Mouse (Mus musculus) brown adipose tissue, adult 24 weeks (tissue): ENCODE data around the gene Ctdnep1. TPM values are rescaled to one million over a fixed set of nuclear protein-coding genes. Genes with fewer than 3 reads are reported as not detected.
A peak's percentile ranks its signal among the peaks of the same experiment; 100 is the strongest.

ENCODE experiments used
- H3K27ac ChIP-seq: fragments of 200-500 bp; replicated peaks from 2 replicates; pipeline ENCODE4 v1.5.1; 2012; ENCODE audit warnings: low read depth, mild to moderate bottlenecking, low read length
- H3K4me1 ChIP-seq: fragments of 200-500 bp; 2 replicates; pipeline ENCODE4 v1.6.1; 2012; ENCODE audit warnings: low read length, mixed read lengths; ENCODE audit not compliant: control insufficient read depth, insufficient read depth, insufficient read length
- H3K4me3 ChIP-seq: fragments of 200-500 bp; 2 replicates; pipeline ENCODE4 v1.5.1; 2012; ENCODE audit warnings: low read depth, mild to moderate bottlenecking, low read length, moderate library complexity; ENCODE audit not compliant: insufficient read depth
- polyA plus RNA-seq: library from polyadenylated mRNA; stranded (reverse); fragments of >200 nt; gene quantifications from 2 replicates; pipeline ENCODE4 v1.2.4, GENCODE M21; 2012; ENCODE audit not compliant: missing spikeins, insufficient read depth, insufficient read length

The Ctdnep1 gene
- polyA plus RNA-seq: 82.4 and 122 TPM in 2 replicates

DNA sequence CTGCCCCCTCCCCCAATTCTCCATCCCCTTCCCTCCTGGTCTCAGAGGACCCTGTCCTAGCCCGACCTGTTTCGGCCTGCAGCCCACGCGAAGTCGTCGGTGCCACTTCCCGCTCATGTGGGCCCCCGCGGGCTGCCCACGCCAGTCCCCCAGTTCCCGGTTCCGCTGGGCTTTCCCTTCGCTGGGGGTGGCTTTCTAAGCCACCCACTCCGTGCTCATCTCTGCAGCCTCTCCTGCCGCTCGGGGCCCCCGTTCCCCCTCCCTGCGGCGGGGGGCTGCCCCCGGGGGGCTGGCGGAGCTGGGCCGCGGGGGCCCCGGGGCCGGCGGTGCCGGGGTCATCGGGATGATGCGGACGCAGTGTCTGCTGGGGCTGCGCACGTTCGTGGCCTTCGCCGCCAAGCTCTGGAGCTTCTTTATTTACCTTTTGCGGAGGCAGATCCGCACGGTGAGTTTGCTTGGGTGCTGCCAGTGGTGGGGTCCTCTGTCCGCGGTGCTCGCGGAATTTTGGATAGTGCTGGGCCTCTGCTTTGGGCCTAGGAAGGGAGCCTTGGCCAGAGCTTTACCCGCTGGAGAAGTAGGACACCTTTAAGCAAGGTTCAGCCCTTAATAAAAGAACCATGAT is at the start of gene Ctdnep1:
Ctdnep1 (plus strand) TSS at position 16 of the 622 bp plus-strand sequence.
- peaks cover 9% of the 10 kb centered on the region for H3K4me1 ChIP-seq
- H3K4me3 ChIP-seq: peak within 1 kb of the TSS; percentile 94
- peak within 1 kb of the TSS; percentile 97 for H3K27ac ChIP-seq

- Histone ChIP-seq H3K4me1 (no peaks in the 10 kb centered on the region), H3K4me3 (no peak overlapping the region)
Observed at GRCm38 (mm10) chr11:69931769-69932168, 49.2 kb upstream of the Ctdnep1 start.

DNA sequence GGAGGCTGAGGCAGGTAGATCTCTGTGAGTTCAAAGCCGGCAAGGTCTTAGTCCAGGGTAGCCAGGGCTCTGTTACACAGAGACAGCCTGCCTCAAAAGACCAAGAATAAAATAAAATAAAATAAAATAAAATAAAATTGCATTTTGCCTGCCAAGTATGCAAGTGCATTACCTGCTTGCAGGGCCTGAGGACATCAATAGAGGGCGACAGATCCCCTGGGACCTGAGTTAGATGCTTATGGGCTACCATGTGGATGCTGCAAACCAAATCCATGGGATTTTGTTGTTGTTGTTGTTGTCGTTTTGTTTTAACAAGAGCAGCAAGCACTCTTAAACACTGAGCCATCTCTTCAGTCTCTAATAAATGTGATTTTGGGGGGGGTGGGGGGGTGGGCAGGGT is 48.7 kb upstream of the Ctdnep1 start:
- H3K27ac ChIP-seq: no peak overlapping the region
- no peak overlapping the region for H3K4me3 ChIP-seq

More at GRCm38 (mm10) chr11:69931769-69932168, 49.2 kb upstream of the Ctdnep1 start:
- no peak overlapping the region for H3K27ac ChIP-seq

DNA sequence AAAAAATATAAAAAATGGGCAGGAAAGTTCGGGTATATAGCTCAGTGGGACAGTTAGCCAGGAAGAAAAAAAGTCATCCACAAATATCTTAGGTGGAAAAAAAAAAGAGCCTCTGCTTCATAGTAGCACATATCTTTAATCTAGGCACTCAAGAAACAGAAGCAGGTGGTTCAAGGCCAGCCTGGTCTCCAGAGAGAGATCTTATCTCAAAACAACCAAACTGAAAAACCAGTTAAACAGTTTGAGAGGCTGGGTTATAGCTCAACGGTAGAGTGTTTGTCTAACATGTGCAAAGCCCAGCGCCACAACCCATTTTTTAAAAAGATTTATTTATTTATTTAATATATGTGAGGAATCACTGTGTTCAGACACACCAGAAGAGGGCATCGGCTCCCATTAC is 47.9 kb upstream of the Ctdnep1 start:
- H3K27ac ChIP-seq: no peak overlapping the region
- no peak overlapping the region for H3K4me3 ChIP-seq
- H3K4me1 ChIP-seq: 0 out of 2 replicates have a peak, but pooled peaks cover 1% of the 10 kb centered on the region

More for the DNA sequence above, 48.7 kb upstream of the Ctdnep1 start:
- H3K4me1 ChIP-seq: no peaks in the 10 kb centered on the region

GRCm38 (mm10) chr11:69934169-69934568 is 46.8 kb upstream of the Ctdnep1 start:
- H3K4me1 ChIP-seq: peaks cover 6% of the 10 kb centered on the region; the same call in 1 of the 2 replicates
- no peak overlapping the region for H3K4me3 ChIP-seq
- no peak overlapping the region for H3K27ac ChIP-seq

GRCm38 (mm10) chr11:69934681-69935080 is 46.3 kb upstream of the Ctdnep1 start:
- H3K4me3 ChIP-seq: no peak overlapping the region
- peaks cover 10% of the 10 kb centered on the region for H3K4me1 ChIP-seq
- no peak overlapping the region for H3K27ac ChIP-seq

- Histone ChIP-seq H3K4me3 (peak within 1 kb of the TSS; percentile 46), H3K4me1 (peaks cover 12% of the 10 kb centered on the region), H3K27ac (peak within 1 kb of the TSS; percentile 47)
Observed at GRCm38 (mm10) chr11:69935137-69935879, 45.6 kb upstream of the Ctdnep1 start, which contains the start of gene Ybx2. Gene Ybx2 (plus strand): TSS chr11:69935796.

GRCm38 (mm10) chr11:69936156-69936555 is 44.8 kb upstream of the Ctdnep1 start:
- Histone ChIP-seq H3K4me3 (peak overlapping the region; percentile 46), H3K4me1 (peaks cover 12% of the 10 kb centered on the region), H3K27ac (peak overlapping the region; percentile 47; the same call in 1 of the 2 replicates)

GRCm38 (mm10) chr11:69936714-69937347 is 44.1 kb upstream of the Ctdnep1 start:
- peaks cover 12% of the 10 kb centered on the region for H3K4me1 ChIP-seq
- peak overlapping the region; percentile 47 for H3K27ac ChIP-seq
- peak overlapping the region; percentile 46 for H3K4me3 ChIP-seq

GRCm38 (mm10) chr11:69937385-69937784 is 43.6 kb upstream of the Ctdnep1 start:
- Histone ChIP-seq H3K4me3 (0 out of 2 replicates have a peak overlapping the region, but pooled peaks have one; percentile 46), H3K27ac (peak overlapping the region; percentile 88), H3K4me1 (peaks cover 12% of the 10 kb centered on the region)

- Histone ChIP-seq H3K4me3 (no peak overlapping the region), H3K27ac (peak overlapping the region; percentile 88), H3K4me1 (peaks cover 12% of the 10 kb centered on the region)
Observed at GRCm38 (mm10) chr11:69937834-69938233, 43.1 kb upstream of the Ctdnep1 start.

DNA sequence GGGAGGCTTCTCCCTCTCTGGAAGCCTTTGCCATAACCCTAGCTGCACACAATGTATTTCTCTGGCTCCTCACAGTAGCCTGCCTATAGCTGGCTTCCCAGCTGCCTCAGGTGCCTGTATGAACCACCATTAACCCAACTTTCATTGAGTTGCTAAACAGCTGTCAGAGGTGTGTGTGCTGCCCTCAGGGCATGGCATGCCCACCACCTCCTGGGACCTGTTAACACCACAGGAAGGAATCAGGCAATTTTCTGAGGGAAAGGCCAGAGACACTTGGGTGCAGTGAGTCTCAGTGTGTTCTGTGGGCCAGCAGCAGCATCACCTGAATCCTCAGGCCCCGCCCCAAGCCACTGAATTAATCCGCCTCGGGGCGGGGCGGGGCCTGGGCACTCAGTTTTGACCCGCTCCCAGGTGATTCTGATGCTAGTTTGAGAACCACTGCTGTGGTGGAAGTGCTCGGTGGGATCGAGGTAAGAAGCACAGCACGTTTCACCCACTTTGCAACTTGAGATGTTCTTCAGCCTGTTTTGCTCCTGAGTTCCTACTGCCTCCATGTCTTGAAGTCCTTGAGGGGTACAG is 42.5 kb upstream of the Ctdnep1 start:
- Histone ChIP-seq H3K27ac (peak overlapping the region; percentile 88), H3K4me1 (peaks cover 12% of the 10 kb centered on the region), H3K4me3 (no peak overlapping the region)

- H3K27ac ChIP-seq: peak overlapping the region; percentile 72
- peaks cover 12% of the 10 kb centered on the region for H3K4me1 ChIP-seq
- H3K4me3 ChIP-seq: no peak overlapping the region
Observed at GRCm38 (mm10) chr11:69939181-69939580, 41.8 kb upstream of the Ctdnep1 start.

DNA sequence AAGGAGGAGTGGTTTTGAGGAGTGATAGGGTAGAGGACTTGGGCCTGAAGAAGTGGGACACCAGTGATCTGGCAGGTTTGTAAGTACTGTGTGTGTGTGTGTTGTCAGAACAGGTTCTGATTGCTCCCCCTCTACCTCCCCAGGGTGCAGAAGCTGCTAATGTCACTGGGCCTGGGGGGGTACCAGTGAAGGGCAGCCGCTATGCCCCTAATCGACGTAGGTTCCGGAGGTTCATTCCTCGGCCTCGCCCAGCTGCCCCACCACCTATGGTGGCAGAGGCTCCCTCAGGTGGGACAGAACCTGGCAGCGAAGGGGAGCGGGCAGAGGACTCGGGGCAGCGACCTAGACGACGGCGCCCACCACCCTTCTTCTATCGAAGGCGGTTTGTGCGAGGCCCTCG is 41.2 kb upstream of the Ctdnep1 start:
- Histone ChIP-seq H3K27ac (peak overlapping the region; percentile 72), H3K4me1 (peaks cover 15% of the 10 kb centered on the region), H3K4me3 (no peak overlapping the region)

GRCm38 (mm10) chr11:69940962-69941361 is 40.0 kb upstream of the Ctdnep1 start:
- peaks cover 24% of the 10 kb centered on the region for H3K4me1 ChIP-seq
- no peak overlapping the region for H3K4me3 ChIP-seq
- H3K27ac ChIP-seq: no peak overlapping the region
